Mouse (Mus musculus) cerebellum, adult 9-10 months (tissue): Measurements from ENCODE around the gene Unc5a.

ENCODE experiments used
- DNase-seq: peaks from one replicate; pipeline ENCODE4 v3.0.0; 2022

The Unc5a gene

DNA sequence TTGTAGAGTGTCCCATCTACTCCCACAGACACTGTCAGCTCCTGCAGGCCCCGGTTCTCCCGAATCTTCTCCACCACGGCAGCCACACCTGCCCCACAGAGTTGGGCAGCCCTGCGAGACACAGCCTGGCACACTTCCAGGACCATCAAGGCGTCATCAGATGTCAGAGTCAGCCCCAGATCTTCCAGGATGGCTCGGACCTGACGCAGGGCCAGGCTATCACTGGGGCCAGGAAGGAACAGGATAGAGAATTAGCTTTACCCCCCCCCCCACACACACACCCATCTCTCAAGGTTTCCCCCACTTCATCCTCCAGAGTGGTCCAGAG, 57.2 kb downstream of the Unc5a start:
- no peak for DNase-seq

- DNase-seq, result no peak
Observed at GRCm38 (mm10) chr13:55008589-55008988, 59.4 kb downstream of the Unc5a start.

GRCm38 (mm10) chr13:55011103-55011502, 61.9 kb downstream of the Unc5a start:
- no peak for DNase-seq

- no peak for DNase-seq
Observed at GRCm38 (mm10) chr13:55011981-55012478, 62.8 kb downstream of the Unc5a start.

DNA sequence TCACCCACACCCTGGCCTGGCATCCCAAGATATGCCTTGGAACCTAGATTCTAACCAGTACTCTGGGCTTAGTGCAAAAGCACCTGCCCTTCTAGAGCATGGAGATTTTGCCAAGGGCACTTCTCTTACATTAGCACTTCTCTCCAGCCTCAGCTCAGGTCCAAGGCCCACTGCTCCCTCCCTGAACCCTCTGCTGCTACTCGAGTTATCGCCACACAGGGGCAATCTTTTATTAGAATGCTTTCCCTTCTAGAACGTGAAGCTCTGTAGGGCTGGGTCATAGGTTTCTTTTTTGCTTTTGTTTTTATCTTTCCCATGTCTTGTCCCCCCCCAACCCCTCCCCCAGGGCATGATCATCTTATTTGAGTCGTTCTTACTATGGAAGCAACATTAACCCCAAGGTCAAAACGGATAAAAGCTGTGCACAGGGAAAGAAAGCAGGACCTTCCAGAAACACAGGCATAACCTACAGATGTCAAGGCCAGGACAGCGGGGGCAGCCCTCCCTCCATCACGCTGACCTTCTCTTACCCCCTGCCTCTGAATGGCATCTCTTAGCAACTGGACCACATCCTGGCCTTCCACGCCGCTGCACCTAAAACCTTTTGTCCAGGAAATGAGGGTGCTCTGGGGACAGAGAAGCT, 64.6 kb downstream of the Unc5a start:
- no peak for DNase-seq

DNA sequence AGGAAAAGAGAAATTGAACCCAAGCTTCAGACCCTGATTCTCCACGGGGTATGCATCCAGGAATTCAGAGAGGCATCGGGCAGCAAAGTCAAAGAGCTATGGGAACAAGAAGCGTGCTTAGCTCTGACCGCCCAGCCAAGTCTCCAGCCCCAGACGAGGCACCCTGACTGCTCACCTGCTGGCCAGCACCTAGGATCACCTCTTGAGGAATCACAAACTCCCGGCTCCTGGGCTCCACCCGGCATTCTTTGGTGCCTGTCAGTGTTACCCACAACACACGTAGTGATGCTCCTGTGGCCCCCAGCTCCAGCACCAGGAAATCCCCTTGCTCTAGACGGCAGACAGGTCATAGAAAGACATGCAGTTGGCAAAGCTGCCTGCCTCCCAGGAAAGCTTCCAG, 65.2 kb downstream of the Unc5a start:
- DNase-seq, result no peak

DNA sequence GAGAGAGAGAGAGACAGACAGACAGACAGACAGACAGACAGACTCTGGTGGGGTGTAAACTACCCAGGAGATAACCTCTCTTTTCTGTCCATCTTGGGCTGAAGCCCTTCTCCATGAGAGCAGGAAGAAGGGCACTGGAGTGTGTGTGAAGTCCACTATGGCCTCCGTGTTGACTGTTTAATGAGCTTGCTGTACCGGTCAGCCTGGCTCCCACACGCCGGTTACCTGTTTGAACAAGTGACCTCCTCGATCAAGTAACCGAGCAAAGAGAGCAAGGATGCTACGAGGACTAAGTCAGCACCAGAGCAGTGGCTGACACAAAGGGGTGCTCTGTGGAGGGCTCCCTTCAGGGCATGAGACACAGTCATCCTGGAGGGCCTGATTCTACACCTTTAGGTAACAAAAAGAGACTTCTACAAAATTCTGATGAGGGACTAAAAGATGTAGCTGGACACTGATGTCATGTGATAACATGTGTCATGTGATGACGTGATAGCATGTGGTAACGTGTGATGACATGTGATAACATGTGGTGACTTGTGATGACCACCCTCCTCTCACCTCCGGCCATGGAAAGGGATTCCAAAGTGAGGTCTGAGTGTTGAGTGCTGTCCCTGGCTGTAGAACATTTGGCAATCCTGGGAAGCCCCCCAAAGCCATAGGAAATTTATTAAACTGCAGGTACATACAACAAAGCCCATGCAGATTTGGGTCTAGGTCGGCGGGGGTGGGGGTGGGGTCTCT, 68.1 kb downstream of the Unc5a start:
- no peak for DNase-seq

DNA sequence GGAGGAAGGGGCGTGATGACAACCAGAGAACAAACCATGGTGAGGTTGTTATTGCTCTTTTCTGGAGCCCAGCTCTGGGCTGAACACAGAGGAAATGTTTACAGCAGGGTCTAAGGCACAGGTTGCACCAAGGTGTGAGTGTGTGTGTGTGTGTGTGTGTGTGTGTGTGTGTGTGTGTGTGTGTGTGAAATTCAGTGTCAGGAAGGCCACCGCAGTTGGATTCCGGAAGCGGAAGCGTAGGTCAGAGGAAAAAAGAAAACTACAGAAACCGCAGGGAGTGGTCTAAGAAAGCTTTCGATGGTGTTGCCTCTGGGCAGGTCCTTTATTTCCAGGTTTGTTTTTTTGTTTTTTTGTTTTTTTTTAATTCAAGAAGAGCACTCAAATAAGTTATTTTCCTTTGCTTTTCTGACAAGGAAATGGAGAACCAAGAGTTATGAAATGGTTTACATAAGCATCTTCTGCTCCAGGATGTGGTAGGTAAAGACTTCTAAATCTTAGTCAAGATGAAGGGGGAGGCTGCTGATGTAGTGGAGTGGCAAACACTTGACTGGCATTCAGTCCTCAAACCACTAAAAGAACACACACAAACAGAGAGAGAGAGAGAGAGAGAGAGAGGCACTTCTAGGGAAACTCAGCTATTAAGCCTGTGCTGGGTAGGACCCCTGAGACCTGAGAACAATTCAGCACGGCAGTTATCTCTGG, 68.8 kb downstream of the Unc5a start:
- no peak for DNase-seq

GRCm38 (mm10) chr13:55018700-55019099, 69.5 kb downstream of the Unc5a start:
- DNase-seq, result no peak

GRCm38 (mm10) chr13:55019181-55019580, 70.0 kb downstream of the Unc5a start:
- no peak for DNase-seq

DNA sequence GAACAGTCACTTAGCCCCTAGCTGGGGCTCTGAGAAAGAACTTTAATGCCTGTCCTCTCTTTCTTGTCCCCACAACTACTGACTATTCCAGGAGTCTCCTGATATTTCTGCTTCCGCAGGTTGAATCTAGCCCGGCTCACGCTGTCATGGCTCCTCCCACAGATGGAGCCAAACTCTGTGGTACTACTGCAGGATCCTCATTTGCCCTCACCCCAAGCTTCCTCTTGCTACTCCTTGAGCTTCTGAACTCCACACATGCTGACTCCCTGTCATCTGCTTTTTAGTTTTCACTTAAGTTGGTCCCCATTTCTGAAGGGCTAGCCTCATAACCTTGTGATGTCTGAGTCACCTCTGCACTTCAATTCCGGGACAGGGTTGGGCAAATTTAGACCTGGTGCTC, 70.8 kb downstream of the Unc5a start:
- DNase-seq, result no peak

DNA sequence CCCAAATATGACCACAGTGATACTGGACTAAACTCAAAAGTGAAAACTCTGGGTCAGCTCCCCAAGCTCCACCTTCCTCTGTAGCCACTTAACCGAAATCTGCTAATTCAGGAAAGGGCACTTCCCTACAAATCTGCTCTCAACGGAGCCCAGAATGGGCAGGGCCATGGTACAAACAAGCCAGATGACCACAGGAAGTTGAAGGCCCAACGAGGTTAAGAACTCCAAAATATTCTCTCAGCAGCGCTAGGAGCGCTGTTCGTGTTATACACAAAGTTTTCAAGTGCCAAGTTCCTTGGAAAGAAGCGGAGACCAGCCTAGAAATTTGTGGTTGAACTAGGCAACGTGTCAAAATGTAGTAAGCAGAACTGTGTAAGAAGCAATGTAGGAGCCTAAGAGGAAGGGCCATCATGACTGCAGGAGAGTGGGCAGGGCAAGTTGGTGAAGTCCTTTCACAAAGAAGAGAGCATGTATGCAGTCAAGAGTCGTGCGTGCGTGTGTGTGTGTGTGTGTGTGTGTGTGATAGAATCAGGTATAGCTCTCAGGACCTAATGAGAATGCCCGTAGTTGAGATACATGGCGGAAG, 72.1 kb downstream of the Unc5a start, which contains the start of gene Hk3:
TSS of gene Hk3 (minus strand) at position 192 of the 586 bp plus-strand sequence.
- DNase-seq, result no peak

GRCm38 (mm10) chr13:55022256-55022655, 73.0 kb downstream of the Unc5a start:
- DNase-seq, result no peak

- no peak for DNase-seq
Observed at GRCm38 (mm10) chr13:55022715-55023114, 73.5 kb downstream of the Unc5a start.

- DNase-seq, result no peak
Observed at GRCm38 (mm10) chr13:55024215-55024614, 75.0 kb downstream of the Unc5a start.

GRCm38 (mm10) chr13:55040016-55040415, 90.8 kb downstream of the Unc5a start:
- no peak for DNase-seq

- no peak for DNase-seq
Observed at GRCm38 (mm10) chr13:55047706-55048105, 98.5 kb downstream of the Unc5a start.
